Mouse (Mus musculus) CH12.LX (cell line): ENCODE results near the gene Plcb1. TPM values are rescaled to one million over a fixed set of nuclear protein-coding genes. Genes with fewer than 3 reads are reported as not detected.

Experiments
- DNase-seq: peaks from one replicate; pipeline ENCODE4 v3.0.0-alpha.2; 2013; ENCODE audit errors: extremely low read depth
- H3K27ac ChIP-seq: 2 replicates; pipeline ENCODE4 v1.5.1; 2012; ENCODE audit warnings: low read depth, mild to moderate bottlenecking, control low read depth, moderate library complexity; ENCODE audit not compliant: insufficient read depth
- H3K27me3 ChIP-seq: replicated peaks from 2 replicates; pipeline ENCODE3; 2012; ENCODE audit warnings: inconsistent platforms
- H3K36me3 ChIP-seq, 2 experiments: replicated peaks in 1 of 2; 2 replicates each; pipeline versions ENCODE3 to v1.6.1; 2012; ENCODE audit warnings: inconsistent platforms in 1 of 2, low read length in 1 of 2, mild to moderate bottlenecking in 1 of 2, mixed read lengths in 1 of 2, moderate library complexity in 1 of 2; ENCODE audit not compliant: control insufficient read depth in 1 of 2, insufficient read depth in 1 of 2
- H3K4me1 ChIP-seq, 2 experiments: 2 replicates each; pipeline ENCODE4 v1.6.1; 2012; ENCODE audit warnings: inconsistent platforms in 1 of 2, moderate library complexity in 1 of 2; ENCODE audit not compliant: insufficient read depth in 2 of 2, control insufficient read depth in 1 of 2
- H3K4me2 ChIP-seq: 2 replicates; pipeline ENCODE4 v1.6.1; 2012; ENCODE audit warnings: low read depth, mild to moderate bottlenecking, control low read depth; ENCODE audit not compliant: poor library complexity, insufficient read depth, severe bottlenecking
- H3K4me3 ChIP-seq, 3 experiments: fragments of 150-350 bp in 1 of 3; sonication (generic) in 1 of 3; replicated peaks in 1 of 3; 2 replicates each; pipeline versions ENCODE3 to v1.5.1; 2011 to 2012; ENCODE audit warnings: low read depth in 2 of 3, low read length in 2 of 3, mild to moderate bottlenecking in 2 of 3, moderate library complexity in 2 of 3, control low read depth in 1 of 3, improper control_type of control experiment in 1 of 3, inconsistent platforms in 1 of 3, mixed read lengths in 1 of 3; ENCODE audit not compliant: poor library complexity in 1 of 3
- H3K79me2 ChIP-seq: replicated peaks from 2 replicates; pipeline ENCODE4 v1.6.1; 2012; ENCODE audit warnings: mild to moderate bottlenecking, moderate library complexity; ENCODE audit not compliant: control insufficient read depth, poor library complexity, insufficient read depth, severe bottlenecking; ENCODE audit errors: extremely low read depth
- H3K9ac ChIP-seq: 2 replicates; pipeline ENCODE4 v1.6.1; 2012; ENCODE audit warnings: low read depth, mild to moderate bottlenecking, control low read depth, moderate library complexity; ENCODE audit not compliant: insufficient read depth
- H3K9me3 ChIP-seq: replicated peaks from 2 replicates; pipeline ENCODE3; 2012; ENCODE audit warnings: low read length, inconsistent platforms, mixed read lengths
- BHLHE40 ChIP-seq: IDR thresholded peaks from 2 replicates; pipeline ENCODE4 v1.6.1; 2011; ENCODE audit warnings: mild to moderate bottlenecking, low read depth, low read length, improper control_type of control experiment
- CHD1 ChIP-seq: IDR thresholded peaks from 2 replicates; pipeline ENCODE4 v1.6.1; 2012; ENCODE audit warnings: low read depth, low read length, improper control_type of control experiment, inconsistent platforms
- CHD2 ChIP-seq: IDR thresholded peaks from 2 replicates; pipeline ENCODE4 v1.6.1; 2011; ENCODE audit warnings: low read length, improper control_type of control experiment
- ELF1 ChIP-seq: IDR thresholded peaks from 2 replicates; pipeline ENCODE4 v1.6.1; 2014; ENCODE audit warnings: low read depth, mild to moderate bottlenecking, inconsistent platforms, low read length, improper control_type of control experiment
- EP300 ChIP-seq: IDR thresholded peaks from 2 replicates; pipeline ENCODE4 v1.6.1; 2011; ENCODE audit warnings: low read length, improper control_type of control experiment
- ETS1 ChIP-seq: conservative IDR thresholded peaks from 2 replicates; pipeline ENCODE4 v1.6.1; 2012; ENCODE audit warnings: low read depth, mild to moderate bottlenecking, inconsistent platforms, low read length, improper control_type of control experiment, moderate library complexity
- GABPA ChIP-seq: IDR thresholded peaks from 2 replicates; pipeline ENCODE4 v1.6.1; 2012; ENCODE audit warnings: low read depth, low read length, improper control_type of control experiment, inconsistent platforms; ENCODE audit not compliant: insufficient replicate concordance
- HCFC1 ChIP-seq: IDR thresholded peaks from 2 replicates; pipeline ENCODE4 v1.6.1; 2012; ENCODE audit warnings: low read depth, mild to moderate bottlenecking, inconsistent platforms, low read length, improper control_type of control experiment
- JUND ChIP-seq: conservative IDR thresholded peaks from 2 replicates; pipeline ENCODE4 v1.6.1; 2011; ENCODE audit warnings: low read depth, low read length, improper control_type of control experiment
- KAT2A ChIP-seq: IDR thresholded peaks from 2 replicates; pipeline ENCODE4 v1.6.1; 2012; ENCODE audit warnings: low read length, improper control_type of control experiment, inconsistent platforms; ENCODE audit not compliant: insufficient replicate concordance
- MAFK ChIP-seq: IDR thresholded peaks from 2 replicates; pipeline ENCODE4 v1.6.1; 2011; ENCODE audit warnings: low read length, improper control_type of control experiment; ENCODE audit not compliant: insufficient replicate concordance
- MEF2A ChIP-seq: IDR thresholded peaks from 2 replicates; pipeline ENCODE4 v1.6.1; 2014; ENCODE audit warnings: low read depth, mild to moderate bottlenecking, inconsistent platforms, low read length, improper control_type of control experiment, borderline replicate concordance
- MYC ChIP-seq: IDR thresholded peaks from 2 replicates; pipeline ENCODE4 v1.6.1; 2011; ENCODE audit warnings: low read depth, mild to moderate bottlenecking, improper control_type of control experiment, low read length
- NELFE ChIP-seq: IDR thresholded peaks from 2 replicates; pipeline ENCODE4 v1.6.1; 2011; ENCODE audit warnings: low read depth, low read length, improper control_type of control experiment
- NRF1 ChIP-seq: IDR thresholded peaks from 2 replicates; pipeline ENCODE4 v1.6.1; 2014; ENCODE audit warnings: low read depth, mild to moderate bottlenecking, inconsistent platforms, low read length, improper control_type of control experiment, moderate library complexity
- POLR2A ChIP-seq: IDR thresholded peaks from 2 replicates; pipeline ENCODE4 v1.6.1; 2011; ENCODE audit warnings: low read depth, mild to moderate bottlenecking, improper control_type of control experiment, low read length
- POLR2AphosphoS2 ChIP-seq: IDR thresholded peaks from 2 replicates; pipeline ENCODE4 v1.6.1; 2011; ENCODE audit warnings: low read depth, low read length, improper control_type of control experiment
- RAD21 ChIP-seq: IDR thresholded peaks from 2 replicates; pipeline ENCODE4 v1.6.1; 2011; ENCODE audit warnings: low read depth, mild to moderate bottlenecking, low read length, improper control_type of control experiment, moderate library complexity
- RCOR1 ChIP-seq: conservative IDR thresholded peaks from 2 replicates; pipeline ENCODE4 v1.6.1; 2012; ENCODE audit warnings: low read depth, mild to moderate bottlenecking, inconsistent platforms, low read length, improper control_type of control experiment
- SIN3A ChIP-seq: IDR thresholded peaks from 2 replicates; pipeline ENCODE4 v1.6.1; 2012; ENCODE audit warnings: low read length, improper control_type of control experiment, inconsistent platforms
- SMC3 ChIP-seq: IDR thresholded peaks from 2 replicates; pipeline ENCODE4 v1.6.1; 2011; ENCODE audit warnings: low read depth, low read length, improper control_type of control experiment
- TBP ChIP-seq: conservative IDR thresholded peaks from 2 replicates; pipeline ENCODE4 v1.6.1; 2011; ENCODE audit warnings: low read depth, low read length, improper control_type of control experiment
- UBTF ChIP-seq: IDR thresholded peaks from 2 replicates; pipeline ENCODE4 v1.6.1; 2012; ENCODE audit warnings: low read depth, mild to moderate bottlenecking, inconsistent platforms, low read length, improper control_type of control experiment, moderate library complexity
- USF1 ChIP-seq: IDR thresholded peaks from 2 replicates; pipeline ENCODE4 v1.6.1; 2014; ENCODE audit warnings: low read depth, mild to moderate bottlenecking, inconsistent platforms, low read length, improper control_type of control experiment
- ZMIZ1 ChIP-seq: IDR thresholded peaks from 2 replicates; pipeline ENCODE4 v1.6.1; 2012; ENCODE audit warnings: low read depth, mild to moderate bottlenecking, inconsistent platforms, low read length, improper control_type of control experiment
- ZNF384 ChIP-seq: IDR thresholded peaks from 2 replicates; pipeline ENCODE4 v1.6.1; 2012; ENCODE audit warnings: low read depth, low read length, improper control_type of control experiment, inconsistent platforms
- dilution Hi-C: fragments of 300-500 bp; cut with MboI; formaldehyde crosslinking; loops from 2 replicates; pipeline ENCODE4 v1.14.3; 2020; ENCODE audit warnings: low sequenced_read_pairs; ENCODE audit not compliant: extremely low pct_unique_long_range_greater_than_20kb, extremely low pct_ligation_motif_present
- in situ Hi-C: fragments of 300-500 bp; cut with MboI; formaldehyde crosslinking; loops from 3 replicates; pipeline ENCODE4 v1.14.3; 2019; ENCODE audit warnings: low sequenced_read_pairs, low pct_ligation_motif_present, low pct_unique_long_range_greater_than_20kb, mixed read lengths
- polyA plus RNA-seq: library from polyadenylated mRNA; unstranded; fragments of >175 nt; gene quantifications from 2 replicates; pipeline ENCODE4 v1.2.1, GENCODE M21; 2012; ENCODE audit warnings: low read depth; ENCODE audit not compliant: insufficient read length
- total RNA-seq, 2 experiments: library from RNA; depleted of rRNA; stranded (reverse); fragments of 300-350 nt in 1 of 2; fragments of >200 nt in 1 of 2; gene quantifications; 2 replicates each; pipeline ENCODE4 v1.2.3; 2012 to 2014

Plcb1 gene
- total and polyA plus RNA-seq, 3 experiments: not detected

DNA sequence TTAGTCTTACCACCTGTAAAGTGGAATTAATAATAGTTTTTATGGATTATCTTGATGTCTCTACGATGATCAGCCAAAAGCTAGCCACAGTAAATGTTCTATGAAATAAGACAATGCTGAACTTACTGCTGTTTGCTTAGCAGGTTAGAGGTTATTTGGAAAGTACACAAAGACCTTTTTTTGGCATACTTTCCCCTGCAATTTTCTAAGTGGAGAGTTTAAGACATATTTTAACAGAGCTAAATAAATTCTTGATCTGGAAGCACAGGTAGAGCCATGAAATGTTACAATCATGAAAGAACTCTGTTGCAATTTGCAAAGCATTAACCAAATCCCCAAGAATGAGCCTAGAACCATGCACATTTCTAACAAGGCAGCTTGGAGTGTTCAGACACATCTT lies 140.4 kb downstream of the Plcb1 start:
- Histone ChIP-seq H3K79me2 (no peaks in the 10 kb centered on the region), H3K27me3 (no peaks in the 10 kb centered on the region), H3K27ac (no peak overlapping the region), H3K4me2 (no peak overlapping the region), H3K4me3 (no peak overlapping the region), H3K4me1 (no peaks in the 10 kb centered on the region), H3K9me3 (peaks cover 44% of the 10 kb centered on the region), H3K36me3 (no peaks in the 10 kb centered on the region), H3K9ac (no peak overlapping the region)
- dilution Hi-C loops: no loop called here
- no peak for TF ChIP-seq POLR2A
- TF ChIP-seq JUND: no peak
- no peak for TF ChIP-seq CHD1
- no peak for TF ChIP-seq USF1
- no peak for TF ChIP-seq POLR2AphosphoS2
- TF ChIP-seq NELFE: no peak
- TF ChIP-seq RCOR1: no peak
- no peak for TF ChIP-seq HCFC1
- TF ChIP-seq MEF2A: no peak
- TF ChIP-seq ZNF384: no peak
- TF ChIP-seq BHLHE40: no peak
- TF ChIP-seq UBTF: no peak
- TF ChIP-seq ELF1: no peak
- no peak for TF ChIP-seq MYC
- TF ChIP-seq NRF1: no peak
- TF ChIP-seq ETS1: no peak
- no peak for TF ChIP-seq TBP
- no peak for TF ChIP-seq RAD21
- DNase-seq: no peak
- in situ Hi-C loops: no loop called here

DNA sequence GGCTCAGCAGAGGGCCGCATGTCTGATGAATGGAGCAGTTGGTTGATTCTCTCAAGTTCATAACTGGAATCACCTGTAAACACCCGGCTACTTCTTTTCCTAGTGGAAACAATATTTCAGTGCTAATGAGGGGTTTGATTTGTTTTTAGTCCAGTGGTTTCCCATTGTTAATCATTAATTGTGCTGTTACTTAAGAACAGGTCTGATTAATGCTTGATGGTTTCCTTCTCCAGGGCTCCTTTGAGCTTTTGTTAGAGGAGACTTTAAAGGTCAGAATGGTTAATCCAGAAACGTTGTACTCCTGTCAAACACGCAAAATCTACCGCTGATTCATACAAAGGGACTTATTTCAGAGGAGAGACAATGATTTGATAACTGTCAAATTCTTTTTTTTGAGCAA lies 141.2 kb downstream of the Plcb1 start:
- no peak overlapping the region for H3K9ac ChIP-seq
- H3K4me2 ChIP-seq: no peak overlapping the region
- no peaks in the 10 kb centered on the region for H3K27me3 ChIP-seq
- no peak overlapping the region for H3K27ac ChIP-seq
- H3K4me3 ChIP-seq: no peak overlapping the region
- in situ Hi-C loops: no loop called here
- no peaks in the 10 kb centered on the region for H3K79me2 ChIP-seq
- H3K4me1 ChIP-seq: no peaks in the 10 kb centered on the region
- no peaks in the 10 kb centered on the region for H3K36me3 ChIP-seq
- no peak for DNase-seq
- peaks cover 48% of the 10 kb centered on the region for H3K9me3 ChIP-seq
- dilution Hi-C loops: no loop called here
- TF ChIP-seq POLR2AphosphoS2 (no peak), KAT2A (no peak), ZMIZ1 (no peak), ELF1 (no peak), BHLHE40 (no peak), GABPA (no peak), NRF1 (no peak), JUND (no peak), TBP (no peak), RAD21 (no peak), EP300 (no peak), MAFK (no peak), SIN3A (no peak), SMC3 (no peak), MEF2A (no peak), CHD2 (no peak)
- TF ChIP-seq, all 38 proteins: peak for 0
